Mouse (Mus musculus) CD4-positive, CD25-positive, alpha-beta regulatory T cell, adult 4 months (primary cell): ENCODE data around the gene Kifc3. TPM values are rescaled to one million over a fixed set of nuclear protein-coding genes. Genes with fewer than 3 reads are reported as not detected.
"Not testable (repeated sequence)": the region's sequence is repeated elsewhere in the genome, so short reads cannot be mapped to it uniquely, and the experiment has no call there.

Source experiments
- ATAC-seq: one replicate; pipeline ENCODE4 v1.8.0; 2017
- polyA plus RNA-seq, 2 experiments: library from polyadenylated mRNA; unstranded; fragments of 100-300 nt; shearing (Covaris generic); gene quantifications; one replicate each; pipeline ENCODE4 v1.2.1; 2017

Gene Kifc3
- polyA plus RNA-seq, result not detected

DNA sequence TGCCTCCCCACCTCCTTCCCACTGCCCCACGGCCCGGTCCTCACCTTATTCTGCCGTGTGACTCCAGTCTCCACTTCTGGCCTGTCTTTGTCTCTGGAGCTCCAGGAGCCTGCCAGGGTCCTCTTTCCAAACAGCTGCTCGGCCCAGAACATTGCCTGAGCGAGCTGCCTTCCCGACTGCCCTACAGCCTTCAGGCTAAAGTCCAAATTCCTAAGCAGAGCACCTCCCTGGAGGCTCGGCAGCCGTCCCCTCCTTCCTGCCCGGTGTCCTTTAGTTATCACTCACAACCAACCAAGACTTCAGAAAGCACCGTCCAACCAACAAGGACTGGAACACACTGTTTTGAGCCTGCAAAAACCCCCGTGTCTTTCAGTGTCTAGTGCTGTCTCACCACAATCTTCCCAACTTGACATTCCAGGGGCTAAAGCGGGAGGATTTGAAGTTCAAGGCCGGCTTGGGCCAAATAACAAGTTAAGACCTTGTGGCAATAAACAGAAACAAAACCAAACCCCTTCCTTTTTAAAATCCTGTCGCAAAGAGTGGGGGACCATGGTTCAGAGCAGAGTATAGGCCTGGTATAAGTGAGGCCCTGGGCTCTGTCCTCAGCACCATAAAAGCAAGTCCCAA, at the start of gene Kifc3:
Gene Kifc3, minus strand, starts transcription at position 164 of the 627 bp plus-strand sequence.
- ATAC-seq, result no peak

DNA sequence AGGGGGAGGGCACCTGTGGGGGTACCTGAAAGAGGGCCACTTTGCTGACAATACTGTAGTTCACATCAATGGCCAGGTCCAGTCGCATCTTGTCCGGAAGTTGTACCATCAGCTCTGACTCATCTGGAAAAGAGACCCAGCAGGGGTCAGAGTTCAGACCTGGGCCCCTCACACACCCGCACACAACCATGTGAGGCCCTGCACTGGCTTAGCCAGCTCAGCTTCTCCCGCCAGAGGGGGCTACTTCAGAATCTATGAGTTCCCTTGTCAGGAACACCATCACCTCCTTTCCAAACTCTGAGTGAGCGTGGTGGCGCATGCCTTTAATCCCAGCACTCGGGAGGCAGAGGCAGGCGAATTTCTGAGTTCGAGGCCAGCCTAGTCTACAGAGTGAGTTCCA, 49.4 kb upstream of the Kifc3 start:
- no peak for ATAC-seq

DNA sequence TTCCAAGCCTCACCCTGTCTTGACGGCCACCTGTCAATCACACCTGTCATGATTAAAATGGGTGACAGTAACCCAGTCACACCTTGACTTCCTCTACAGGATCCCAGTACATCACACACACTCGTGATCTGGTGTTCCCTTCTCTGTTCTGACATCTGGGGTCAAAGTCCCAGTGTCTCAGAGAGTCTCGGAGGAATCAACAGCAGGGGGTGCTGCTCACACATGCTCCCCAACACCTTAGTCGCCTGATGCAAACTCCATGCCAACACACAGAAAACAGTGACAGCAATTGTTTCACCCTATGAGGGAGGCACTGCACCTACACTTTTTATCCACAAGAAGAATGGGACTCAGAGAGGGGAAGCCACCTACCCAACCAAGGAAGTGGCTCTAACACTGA, 47.2 kb upstream of the Kifc3 start:
- ATAC-seq, result peak; percentile 10

DNA sequence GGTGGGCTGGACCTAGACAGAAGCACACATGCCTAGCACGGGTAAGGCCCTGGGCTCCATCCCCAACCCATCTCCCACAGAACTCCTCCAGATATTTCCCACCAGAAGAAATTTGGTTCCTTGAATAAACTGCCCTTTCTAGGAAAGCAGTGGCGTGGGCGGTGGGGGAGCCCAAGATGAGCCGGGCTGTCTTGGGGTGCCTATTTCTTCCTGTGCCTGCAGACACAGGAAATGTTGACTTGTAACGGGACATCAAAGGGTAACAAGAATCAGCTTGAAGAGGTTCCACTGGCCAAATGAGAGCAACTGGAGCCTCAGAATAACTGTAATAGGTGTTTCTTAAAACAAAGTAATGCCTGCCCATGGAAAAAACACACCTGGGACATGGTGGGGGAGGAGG, 44.7 kb upstream of the Kifc3 start:
- ATAC-seq, result peak; percentile 80

DNA sequence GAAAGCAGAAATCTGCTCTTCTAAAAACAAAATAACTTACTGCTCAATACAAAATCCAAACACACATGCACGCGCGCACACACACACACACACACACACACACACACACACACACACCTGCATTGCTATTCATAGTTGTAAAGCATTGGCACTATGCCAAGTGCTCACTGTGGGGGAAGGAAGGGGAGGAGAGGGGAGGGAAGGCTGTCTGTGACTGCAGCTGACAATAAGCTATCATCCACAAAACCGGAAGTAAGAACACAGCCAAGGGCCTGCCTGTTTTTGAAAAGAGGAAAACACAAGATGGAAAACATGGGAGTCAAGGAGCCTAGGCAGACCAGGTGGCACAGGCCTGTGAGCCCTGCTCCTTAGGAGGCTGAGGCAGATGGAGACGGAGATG, 42.6 kb upstream of the Kifc3 start:
- ATAC-seq, result peak; percentile 83

GRCm38 (mm10) chr8:95243853-95244252, 41.2 kb upstream of the Kifc3 start:
- ATAC-seq, result no peak

GRCm38 (mm10) chr8:95242826-95243571, 40.4 kb upstream of the Kifc3 start:
- no peak for ATAC-seq

DNA sequence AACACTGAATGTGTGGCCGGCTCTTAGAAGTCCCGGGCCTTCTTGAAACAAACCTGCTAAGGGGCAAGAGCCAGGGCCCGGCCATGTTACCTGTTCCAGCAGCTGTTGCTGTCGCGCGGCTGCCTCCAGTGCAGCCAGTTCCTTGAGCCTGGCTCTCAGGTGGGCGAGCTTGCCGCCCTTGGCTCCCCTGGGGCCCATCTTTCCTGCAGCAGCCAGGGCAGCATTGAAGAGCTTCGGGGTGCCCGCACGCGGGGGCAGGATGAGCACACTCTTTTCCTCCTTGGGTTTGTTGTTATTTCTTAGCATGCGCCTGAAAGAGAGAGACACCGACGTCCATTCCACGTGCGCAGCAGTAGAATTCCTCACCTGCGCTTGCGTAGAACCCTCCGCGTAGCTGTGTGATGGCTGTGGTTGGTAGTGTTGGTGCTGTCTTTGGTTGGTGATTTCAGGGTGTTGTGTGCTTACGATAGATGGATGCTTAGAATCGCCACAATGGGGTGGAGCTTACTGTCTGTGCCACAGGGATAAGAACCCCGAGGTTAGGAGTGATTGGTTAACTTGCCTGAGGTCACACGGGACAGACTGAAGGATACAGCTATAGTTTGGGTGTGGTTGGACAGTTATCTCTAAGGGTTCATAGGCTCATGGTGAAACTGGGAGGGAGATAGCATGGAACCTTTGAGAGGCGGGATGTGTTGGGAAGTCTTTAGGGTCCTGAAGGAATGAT, 39.6 kb upstream of the Kifc3 start:
- no peak for ATAC-seq

- no peak for ATAC-seq
These were observed 33.1 kb upstream of the Kifc3 start for GRCm38 (mm10) chr8:95235683-95236082.

DNA sequence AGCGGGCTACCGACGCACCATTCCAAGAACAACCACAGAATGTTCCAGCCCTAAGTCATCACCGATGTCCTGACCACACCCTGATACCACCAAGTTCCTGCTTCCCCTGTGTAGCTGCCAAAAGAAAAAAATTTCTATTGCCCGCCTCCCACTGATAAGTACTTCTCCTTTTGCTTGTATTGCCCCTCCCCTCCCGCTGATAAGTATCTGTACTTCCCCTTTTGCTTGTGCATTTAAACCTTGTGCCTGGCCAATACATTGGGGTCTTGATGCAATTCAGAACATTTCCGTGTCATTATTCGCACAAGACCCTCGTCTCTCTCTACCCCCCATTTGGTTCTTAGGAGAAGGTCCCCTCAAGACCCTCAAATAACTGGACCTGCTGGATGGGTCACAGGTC, 27.5 kb upstream of the Kifc3 start:
- ATAC-seq, result not testable (repeated sequence)

- ATAC-seq, result no peak
These were observed 24.5 kb upstream of the Kifc3 start for GRCm38 (mm10) chr8:95227151-95227468.

DNA sequence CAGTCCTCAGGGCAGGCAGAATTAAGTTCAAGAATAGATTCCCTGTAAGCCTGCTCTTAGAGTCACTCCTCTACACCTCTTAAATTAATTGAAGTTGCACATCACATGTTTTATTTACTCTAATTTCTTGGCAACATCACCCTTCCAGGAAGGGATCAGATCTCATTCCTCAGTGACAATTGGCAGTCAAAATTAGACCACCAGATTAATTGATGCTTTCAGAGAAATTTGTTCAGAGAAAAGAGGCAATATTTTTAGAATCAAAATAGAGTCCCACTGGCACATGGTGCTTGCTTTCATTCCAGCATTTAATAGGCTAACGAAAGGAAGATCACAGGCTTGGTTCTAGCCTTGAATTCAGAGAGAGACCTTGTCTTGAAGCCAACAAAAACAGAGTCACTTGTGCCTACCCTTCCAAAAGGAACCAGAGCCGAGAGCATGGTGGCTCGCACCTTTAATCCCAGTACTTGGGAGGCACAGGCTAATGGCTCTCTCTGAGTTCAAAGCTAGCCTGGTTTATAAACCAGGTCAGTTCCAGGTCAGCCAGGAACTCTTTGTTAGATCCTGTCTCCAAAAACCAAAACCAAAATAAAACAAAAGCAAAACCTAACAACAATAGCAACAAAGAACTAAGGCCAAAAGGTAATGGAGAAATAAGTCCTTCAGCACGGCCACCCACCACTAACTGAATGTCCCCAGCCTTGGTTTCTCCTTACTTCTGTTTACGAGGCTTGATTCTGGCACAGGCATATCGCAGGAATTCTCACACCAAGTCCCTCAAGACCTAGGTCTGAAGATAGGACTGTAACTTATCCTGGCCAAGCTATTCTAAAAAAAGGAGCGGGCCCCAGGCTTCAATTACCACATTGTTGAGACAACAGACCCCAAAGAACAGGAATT, 23.9 kb upstream of the Kifc3 start:
- no peak for ATAC-seq

DNA sequence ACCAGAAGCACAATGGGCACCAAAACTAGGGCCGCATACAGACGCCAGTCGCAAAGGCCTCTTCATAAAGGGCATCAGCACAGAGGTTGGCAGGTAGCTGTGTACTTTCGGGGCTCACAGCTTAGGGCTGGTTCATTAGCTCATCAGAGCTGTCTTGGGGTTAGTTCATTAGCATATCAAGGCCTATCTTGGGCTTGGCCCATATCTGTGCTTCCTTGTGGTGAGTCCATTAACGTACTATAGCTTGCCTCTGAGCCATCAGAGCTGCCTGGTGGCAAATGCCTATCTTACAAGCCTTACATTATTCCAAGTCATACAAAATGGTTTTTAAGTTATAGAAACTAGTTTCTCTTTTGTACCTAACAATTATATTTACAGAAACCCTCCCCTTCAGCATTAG, 21.4 kb upstream of the Kifc3 start:
- no peak for ATAC-seq

DNA sequence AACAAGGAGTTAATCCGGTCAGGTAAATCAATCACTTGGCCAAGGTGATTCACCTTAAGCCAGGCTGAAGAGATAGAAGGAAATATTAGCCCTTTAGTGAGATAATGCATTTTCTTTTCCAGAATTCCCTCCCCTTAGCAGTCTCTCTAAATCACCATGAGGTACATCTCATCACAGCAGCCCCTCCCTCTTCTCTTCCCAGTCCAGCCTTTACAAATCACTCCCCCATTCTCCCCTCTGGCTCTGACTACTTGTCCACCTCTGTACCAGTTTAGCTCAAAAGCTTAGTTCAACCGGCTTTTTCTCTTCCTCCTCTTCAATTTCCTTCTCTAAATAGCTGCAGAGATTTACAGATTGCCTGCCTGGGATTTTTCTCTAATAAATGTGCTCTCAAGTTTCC, 18.4 kb upstream of the Kifc3 start:
- no peak for ATAC-seq

GRCm38 (mm10) chr8:95220571-95220998, 18.0 kb upstream of the Kifc3 start:
- ATAC-seq, result no peak

DNA sequence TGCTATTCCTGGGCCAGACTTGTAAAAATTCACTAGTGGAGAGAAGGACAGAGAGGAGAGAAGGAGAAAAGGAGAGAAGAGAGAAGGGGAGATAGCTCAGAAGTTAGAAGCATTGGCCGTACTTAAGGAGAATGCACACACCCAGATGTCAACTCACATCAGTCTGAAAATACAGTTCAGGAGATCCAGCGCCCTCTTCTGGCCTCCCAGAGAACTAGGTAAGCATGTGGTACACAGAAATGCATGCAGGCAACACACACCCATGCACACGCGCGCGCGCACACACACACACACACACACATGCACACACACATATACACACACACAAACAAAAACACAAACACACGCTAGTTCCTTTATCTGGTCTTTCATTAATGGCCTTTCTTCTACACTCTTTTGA, 17.0 kb upstream of the Kifc3 start:
- no peak for ATAC-seq

DNA sequence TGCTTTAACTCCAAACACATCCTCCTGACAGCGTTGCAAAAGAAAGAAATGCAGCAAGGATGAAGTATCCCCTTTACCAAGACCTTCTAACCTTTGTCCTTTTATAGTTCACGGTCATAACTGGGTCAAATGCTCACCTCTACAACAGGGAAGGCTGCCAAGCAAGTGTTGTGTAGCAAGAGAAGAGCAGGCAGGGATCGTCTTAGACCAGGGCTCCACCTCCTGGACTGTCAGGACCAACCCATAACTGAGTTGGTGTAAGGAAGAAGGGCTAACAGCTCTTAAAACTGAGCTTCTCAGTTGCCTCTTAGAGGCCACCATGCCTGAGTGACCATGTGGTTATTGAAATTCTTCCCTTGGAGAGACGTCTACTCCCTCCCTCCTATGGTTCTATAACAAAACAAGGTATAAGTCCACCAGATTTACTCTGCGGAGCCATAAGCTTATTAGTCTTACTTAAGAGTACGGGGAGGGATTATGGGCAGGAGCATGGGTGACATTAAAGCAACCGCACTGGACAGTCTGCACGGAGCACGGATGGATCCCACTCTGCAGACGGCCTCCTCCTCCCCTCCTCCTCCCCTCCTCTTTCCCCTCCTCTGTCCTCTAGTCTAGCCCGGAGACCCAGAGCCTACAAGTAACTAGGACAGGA, 13.2 kb upstream of the Kifc3 start:
- ATAC-seq, result no peak

- no peak for ATAC-seq
These were observed 7.3 kb upstream of the Kifc3 start for GRCm38 (mm10) chr8:95209924-95210323.

DNA sequence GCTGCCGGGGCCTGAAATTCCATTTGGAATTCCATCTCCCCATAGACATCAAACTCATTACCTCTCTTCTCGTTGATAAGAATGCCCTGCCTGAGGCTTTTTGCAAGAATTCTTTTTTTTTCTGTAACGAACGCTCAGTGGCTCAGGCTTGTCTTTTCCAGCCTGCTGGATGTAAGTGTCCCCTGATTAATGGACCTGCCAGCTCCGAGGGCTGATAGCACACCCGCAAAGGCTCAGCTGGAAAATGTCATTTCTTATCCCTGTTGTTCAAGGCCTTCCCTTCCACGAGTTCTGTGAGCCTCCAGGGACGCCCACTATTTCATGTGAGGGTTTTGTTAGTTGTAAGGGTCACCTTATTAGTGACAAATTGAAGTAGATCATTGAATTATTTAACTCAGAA, 3.3 kb upstream of the Kifc3 start:
- no peak for ATAC-seq

- ATAC-seq, result no peak
These were observed 1.4 kb upstream of the Kifc3 start for GRCm38 (mm10) chr8:95204039-95204380.

GRCm38 (mm10) chr8:95203326-95204038, 870 bp upstream of the Kifc3 start:
- ATAC-seq, result no peak

- no peak for ATAC-seq
These were observed 499 bp downstream of the Kifc3 start for GRCm38 (mm10) chr8:95202056-95202570.
